Mouse (Mus musculus) brain, adult 2 months (tissue): ENCODE measurements around the gene Tmem14a.
"Not testable (repeated sequence)": the region's sequence is repeated elsewhere in the genome, so short reads cannot be mapped to it uniquely, and the experiment has no call there.

ENCODE experiments used
- DNase-seq: peaks from one replicate; pipeline ENCODE4 v3.0.0; 2011; ENCODE audit warnings: low read depth, low spot score

Tmem14a gene

DNA sequence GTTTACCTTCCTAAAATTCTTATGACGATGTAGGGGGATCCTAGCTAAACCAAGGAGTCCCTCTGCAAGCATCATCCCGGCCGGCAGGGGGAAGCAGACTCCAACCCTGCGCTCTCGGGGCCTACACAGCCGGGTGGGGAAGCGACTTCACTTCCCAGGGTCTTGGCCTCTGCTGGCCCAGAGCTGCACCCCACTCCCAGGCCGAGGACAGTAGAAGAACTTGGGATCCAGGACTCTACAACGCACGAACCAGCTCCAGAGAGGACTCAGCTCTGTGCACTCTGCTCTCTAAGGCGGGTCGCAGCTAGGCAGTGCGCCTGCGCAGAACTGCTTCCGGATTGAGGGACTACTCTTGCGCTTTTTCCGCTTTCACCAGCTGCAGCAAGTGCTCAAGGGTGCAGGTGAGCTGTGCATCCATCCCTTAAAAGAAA is at the start of gene Tmem14a:
TSS of gene Tmem14a (plus strand) at position 87 of the 431 bp plus-strand sequence.
- DNase-seq = peak; percentile 93

DNA sequence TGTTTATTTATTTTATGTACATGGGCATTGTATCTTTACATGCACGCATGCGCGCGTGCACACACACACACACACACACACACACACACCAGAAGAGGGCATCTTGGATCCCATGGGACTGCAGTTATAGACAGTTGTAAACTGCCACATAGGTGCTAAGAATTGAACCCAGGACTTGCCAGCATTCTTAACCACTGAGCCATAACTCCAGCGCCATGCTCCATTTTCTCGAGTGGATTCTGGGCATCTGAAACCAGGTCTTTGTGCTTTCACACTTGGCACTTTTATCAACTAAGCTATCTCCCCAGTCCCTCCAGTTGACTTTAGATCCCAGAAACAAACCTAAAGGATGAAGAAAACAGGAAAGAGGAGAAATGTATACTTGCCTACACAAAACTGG is 33.2 kb upstream of the Tmem14a start:
- DNase-seq = no peak

GRCm38 (mm10) chr1:21206241-21206640 is 12.1 kb upstream of the Tmem14a start:
- no peak for DNase-seq

DNA sequence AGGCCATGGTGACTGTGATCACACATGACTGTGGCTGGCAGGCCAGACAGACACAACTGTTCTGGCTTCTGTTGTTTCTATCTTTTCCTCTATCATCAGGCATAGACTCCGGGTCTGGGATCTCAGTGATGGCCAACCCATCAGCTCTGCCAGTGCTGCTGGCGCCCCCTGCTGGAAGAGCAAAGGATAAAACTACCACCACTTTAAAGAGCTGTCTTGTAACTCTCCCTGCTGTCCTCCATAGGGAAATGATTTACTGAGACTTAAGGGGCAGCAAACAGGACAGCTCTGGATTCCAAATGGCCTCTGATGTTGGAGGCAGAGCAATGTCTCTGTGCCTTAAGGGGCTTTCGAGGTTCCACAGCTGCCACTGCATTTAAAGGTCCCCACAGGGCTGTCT is 4.8 kb upstream of the Tmem14a start:
- not testable (repeated sequence) for DNase-seq

- DNase-seq = peak; percentile 73
Measured at GRCm38 (mm10) chr1:21213991-21214692, 4.2 kb upstream of the Tmem14a start.

GRCm38 (mm10) chr1:21227756-21228395 is 9.5 kb downstream of the Tmem14a start:
- no peak for DNase-seq

- not testable (repeated sequence) for DNase-seq
Measured at GRCm38 (mm10) chr1:21228740-21229722, 10.7 kb downstream of the Tmem14a start.

GRCm38 (mm10) chr1:21230376-21230775 is 12.0 kb downstream of the Tmem14a start:
- no peak for DNase-seq

DNA sequence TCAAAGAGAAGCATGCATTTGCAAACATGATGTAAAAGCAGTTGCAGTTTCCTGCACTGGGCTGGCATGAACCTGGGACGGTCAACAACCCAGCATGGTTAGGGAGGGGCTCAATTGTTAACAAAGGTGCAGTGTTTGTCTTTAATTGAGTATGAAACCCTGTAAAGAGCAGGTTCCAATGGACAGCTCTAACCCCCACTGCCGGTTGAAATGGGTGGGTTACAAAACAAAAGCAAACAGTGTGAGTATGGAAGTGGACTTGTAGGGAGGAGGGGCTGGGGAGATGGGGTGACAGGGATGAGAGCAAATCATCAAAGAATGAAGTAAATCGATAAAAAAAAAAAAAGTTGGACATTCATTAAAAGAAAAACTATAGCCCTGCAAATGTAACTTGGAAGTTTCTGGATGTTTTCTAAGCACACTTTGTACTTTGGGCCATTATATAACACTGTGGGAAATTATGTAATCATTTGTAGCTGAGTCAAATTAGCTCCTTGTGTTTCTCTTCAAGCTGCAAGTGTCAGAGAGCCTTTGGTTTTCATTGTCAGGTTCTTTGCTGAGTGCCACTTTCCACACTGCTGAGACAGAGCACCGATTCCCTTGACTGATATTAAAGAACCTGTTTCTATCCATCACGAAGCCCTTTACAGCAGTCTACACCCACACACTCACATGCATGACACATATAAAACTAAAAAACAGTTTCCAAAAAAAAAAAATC is 13.5 kb downstream of the Tmem14a start:
- DNase-seq = peak; percentile 67

- DNase-seq = no peak
Measured at GRCm38 (mm10) chr1:21232516-21232915, 14.1 kb downstream of the Tmem14a start.

DNA sequence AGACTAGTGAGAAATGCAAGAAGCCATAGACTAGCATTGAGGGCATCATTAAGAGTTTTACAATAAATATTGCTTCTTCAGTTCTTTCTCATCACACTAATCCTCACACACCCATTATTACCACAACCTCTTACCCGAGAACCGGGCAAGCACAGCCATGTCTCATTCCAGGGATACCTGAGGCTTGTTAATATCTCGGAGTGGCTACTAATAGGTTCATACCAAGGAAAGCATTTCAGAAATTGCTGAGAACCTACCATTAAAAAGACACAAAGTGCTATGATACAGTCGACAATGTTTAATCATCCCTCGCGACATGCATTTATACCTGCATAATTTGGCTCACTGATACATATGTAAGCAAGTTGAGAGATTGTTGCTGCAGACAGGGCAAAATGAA is 17.0 kb downstream of the Tmem14a start:
- DNase-seq = no peak

DNA sequence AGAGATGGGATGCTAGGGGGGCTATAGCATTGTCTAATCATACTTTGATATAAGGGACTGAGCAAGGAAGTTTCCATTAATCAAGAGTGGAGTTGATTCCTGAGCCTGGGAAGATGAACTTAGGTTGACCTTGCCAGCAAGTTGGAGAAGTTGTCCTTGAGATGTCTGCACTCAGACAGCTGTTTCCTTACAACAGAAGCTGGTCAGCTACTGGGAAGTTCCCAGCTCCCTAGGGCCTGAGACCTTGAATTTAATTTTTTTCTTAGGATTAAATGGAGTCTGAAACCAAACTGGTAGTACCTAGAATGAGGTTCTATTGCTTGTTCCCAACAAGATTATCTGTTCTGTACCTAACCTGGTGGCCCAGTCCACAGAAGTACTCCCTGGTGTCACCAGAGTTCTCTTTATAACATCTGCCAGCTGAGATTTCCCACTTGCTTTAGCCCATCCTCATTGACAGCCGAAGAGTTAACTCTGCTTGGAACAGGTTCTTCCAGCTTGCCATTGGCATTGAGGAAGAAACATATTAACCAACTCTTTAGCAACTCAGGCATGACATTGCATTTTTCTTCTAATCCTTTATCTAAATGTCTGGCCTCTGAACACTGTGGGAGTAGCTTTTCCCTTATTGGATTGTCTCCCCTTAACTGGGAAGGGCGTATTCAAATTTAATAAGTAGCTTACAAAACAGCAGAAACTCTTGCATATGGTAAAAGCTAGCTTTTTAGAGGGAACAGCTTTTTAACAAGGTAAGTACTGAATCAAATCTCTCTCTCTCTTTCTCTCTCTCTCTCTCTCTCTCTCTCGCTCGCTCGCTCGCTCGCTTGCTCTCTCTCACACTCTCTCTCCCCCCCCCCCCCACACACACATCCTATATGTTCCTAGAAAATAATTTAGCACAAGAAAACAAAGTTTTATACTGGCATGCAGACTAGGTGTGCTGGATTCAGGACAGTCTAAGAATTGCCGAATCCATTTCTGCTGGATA is 21.8 kb downstream of the Tmem14a start, which contains the start of gene Gsta3:
TSS of gene Gsta3 (plus strand) at position 679 of the 988 bp plus-strand sequence.
- no peak for DNase-seq

DNA sequence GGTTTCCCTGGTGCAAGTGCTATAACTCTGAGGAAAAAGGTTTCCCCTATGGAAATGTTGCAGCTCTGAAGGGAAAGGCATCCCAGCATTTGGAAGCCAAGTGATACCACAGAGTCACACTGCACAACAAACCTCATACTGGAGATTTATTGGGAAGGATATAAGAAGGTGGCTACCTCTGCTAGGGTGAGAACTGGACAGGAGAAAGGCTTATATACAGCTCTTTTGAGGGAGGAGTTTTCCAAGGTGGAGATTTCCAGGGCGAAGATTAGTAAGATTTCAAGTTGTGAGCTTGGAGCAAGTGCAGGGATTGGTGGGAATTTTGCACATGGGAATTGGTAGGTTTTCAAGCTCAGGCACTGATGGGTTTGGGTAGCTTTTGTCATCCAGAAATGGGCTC is 22.7 kb downstream of the Tmem14a start:
- no peak for DNase-seq

- DNase-seq = no peak
Measured at GRCm38 (mm10) chr1:21244290-21244960, 26.1 kb downstream of the Tmem14a start.

- DNase-seq = peak; percentile 65
Measured at GRCm38 (mm10) chr1:21246136-21246535, 27.8 kb downstream of the Tmem14a start.

- DNase-seq = no peak
Measured at GRCm38 (mm10) chr1:21247896-21248295, 29.5 kb downstream of the Tmem14a start.

DNA sequence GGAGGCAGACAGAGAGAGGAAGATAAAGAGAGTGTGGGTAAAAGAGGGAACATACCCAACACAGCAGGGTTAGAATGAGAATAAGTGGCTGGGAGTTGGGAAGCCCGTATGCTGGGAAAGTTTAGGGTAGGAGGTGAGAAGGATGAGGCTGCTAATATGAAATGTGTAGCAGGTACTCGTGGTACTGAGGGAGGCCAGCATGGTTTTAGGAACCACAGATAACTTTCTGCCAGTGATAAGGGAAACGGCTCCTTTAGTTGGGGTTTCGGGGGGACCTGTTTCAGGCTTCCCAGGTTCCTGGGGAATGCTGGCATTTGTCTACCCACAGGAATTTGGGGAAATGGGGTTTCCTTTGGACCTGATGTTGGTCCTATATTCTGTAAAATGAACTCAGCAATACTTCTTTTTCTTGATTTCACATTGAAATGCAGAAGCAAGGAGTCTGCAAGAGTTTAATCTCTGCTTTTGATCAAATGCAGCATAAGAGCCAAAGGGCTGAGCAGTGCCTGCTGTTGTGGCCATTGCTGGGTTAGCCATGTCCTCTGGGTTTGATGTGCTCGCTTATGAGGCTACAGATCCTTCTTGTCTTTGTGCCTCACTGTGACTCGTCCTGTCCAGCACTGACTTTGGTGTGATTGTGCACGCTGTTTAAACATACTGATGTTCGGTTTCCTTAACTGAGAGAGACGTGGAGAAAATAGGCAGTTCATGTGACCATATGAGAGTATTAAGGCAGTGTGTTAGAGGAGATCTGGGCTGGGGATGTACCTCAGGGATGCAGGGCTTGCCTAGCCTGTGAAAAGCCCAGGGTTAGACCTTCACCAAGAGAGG is 30.4 kb downstream of the Tmem14a start:
- DNase-seq = no peak

GRCm38 (mm10) chr1:21251661-21252060 is 33.3 kb downstream of the Tmem14a start:
- DNase-seq = no peak
